Mouse (Mus musculus) intestine, embryonic 16.5 days (tissue): ENCODE results near the gene Dbh. TPM values are rescaled to one million over a fixed set of nuclear protein-coding genes. Genes with fewer than 3 reads are reported as not detected.

Experiments used
- ATAC-seq: fragments of 200-750 bp; cut with Nextera tagmentation; 2 replicates; pipeline ENCODE4 v1.8.0; 2017; ENCODE audit warnings: moderate TSS enrichment, moderate library complexity
- H3K27ac ChIP-seq: fragments of 300-500 bp; sonication (generic); 2 replicates; pipeline ENCODE4 v1.5.1; 2014; ENCODE audit warnings: mild to moderate bottlenecking, low read length
- H3K27me3 ChIP-seq: fragments of 300-500 bp; sonication (generic); replicated peaks from 2 replicates; pipeline ENCODE4 v1.6.1; 2014; ENCODE audit warnings: low read length, control low read depth, mixed read lengths; ENCODE audit not compliant: control insufficient read depth, insufficient read depth
- H3K36me3 ChIP-seq: fragments of 300-500 bp; sonication (generic); 2 replicates; pipeline ENCODE4 v1.6.1; 2014; ENCODE audit warnings: low read length, control low read depth; ENCODE audit not compliant: control insufficient read depth, insufficient read depth
- H3K4me1 ChIP-seq: fragments of 300-500 bp; sonication (generic); 2 replicates; pipeline ENCODE4 v1.6.1; 2014; ENCODE audit warnings: low read length, control low read depth, mixed read lengths; ENCODE audit not compliant: control insufficient read depth, insufficient read depth
- H3K4me2 ChIP-seq: fragments of 300-500 bp; sonication (generic); 2 replicates; pipeline ENCODE4 v1.6.1; 2014; ENCODE audit warnings: low read depth, low read length, control low read depth
- H3K4me3 ChIP-seq: fragments of 300-500 bp; sonication (generic); 2 replicates; pipeline ENCODE4 v1.5.1; 2014; ENCODE audit warnings: mild to moderate bottlenecking, low read length
- H3K9ac ChIP-seq: fragments of 300-500 bp; sonication (generic); 2 replicates; pipeline ENCODE4 v1.6.1; 2014; ENCODE audit warnings: low read depth, low read length
- H3K9me3 ChIP-seq: fragments of 300-500 bp; sonication (generic); 2 replicates; pipeline ENCODE4 v1.6.1; 2016; ENCODE audit warnings: low read length, control low read depth; ENCODE audit not compliant: control insufficient read depth
- WGBS: fragments of 180-500 bp; shearing (Covaris S2); extraction: QIAGEN DNeasy Blood & Tissue Kit; methylation state at CpG from one replicate; pipeline ENCODE4 v1.1.7; 2014; 5-methylcytosine and 5-hydroxymethylcytosine counted together
- polyA plus RNA-seq: library from polyadenylated mRNA; unstranded; fragments of >200 nt; fragmentation: Nextera tagmentation; extraction: Ambion mirVana; gene quantifications from 2 replicates; pipeline ENCODE4 v1.2.1, GENCODE M21; 2015

Dbh gene
- polyA plus RNA-seq, result 1.0 and 1.4 TPM in 2 replicates

GRCm38 (mm10) chr2:27164796-27165590, at the start of gene Dbh:
Dbh (plus strand) TSS chr2:27165233.
- Histone ChIP-seq H3K36me3 (no peaks in the 10 kb centered on the region), H3K4me3 (no peak within 1 kb of the TSS), H3K4me1 (0 out of 2 replicates have a peak, but pooled peaks cover 6% of the 10 kb centered on the region), H3K27me3 (no peaks in the 10 kb centered on the region), H3K9me3 (no peaks in the 10 kb centered on the region), H3K9ac (no peak within 1 kb of the TSS), H3K27ac (no peak within 1 kb of the TSS), H3K4me2 (no peak within 1 kb of the TSS)
- WGBS, result 76% methylated on average over 12 of the region's 12 CpGs
- no peak for ATAC-seq

- Histone ChIP-seq H3K27me3 (no peaks in the 10 kb centered on the region), H3K9me3 (no peaks in the 10 kb centered on the region), H3K4me3 (no peak overlapping the region), H3K9ac (no peak overlapping the region), H3K36me3 (no peaks in the 10 kb centered on the region), H3K4me2 (no peak overlapping the region), H3K27ac (no peak overlapping the region), H3K4me1 (peaks cover 10% of the 10 kb centered on the region)
- 42% methylated on average over 4 of the region's 4 CpGs for WGBS
- ATAC-seq, result no peak
Observed at GRCm38 (mm10) chr2:27118452-27118851, 46.6 kb upstream of the Dbh start.

GRCm38 (mm10) chr2:27119766-27120165, 45.3 kb upstream of the Dbh start:
- 90% methylated on average over 2 of the region's 2 CpGs for WGBS
- Histone ChIP-seq H3K4me3 (no peak overlapping the region), H3K9ac (no peak overlapping the region), H3K27ac (no peak overlapping the region), H3K36me3 (no peaks in the 10 kb centered on the region), H3K4me2 (no peak overlapping the region), H3K27me3 (no peaks in the 10 kb centered on the region), H3K4me1 (peaks cover 10% of the 10 kb centered on the region), H3K9me3 (no peaks in the 10 kb centered on the region)
- ATAC-seq, result no peak

- no peaks in the 10 kb centered on the region for H3K36me3 ChIP-seq
- H3K9me3 ChIP-seq, result no peaks in the 10 kb centered on the region
- no peaks in the 10 kb centered on the region for H3K27me3 ChIP-seq
- 48% methylated on average over 8 of the region's 8 CpGs for WGBS
- no peak overlapping the region for H3K4me2 ChIP-seq
- H3K9ac ChIP-seq, result 0 out of 2 replicates have a peak overlapping the region, but pooled peaks have one; percentile 19
- no peak overlapping the region for H3K27ac ChIP-seq
- peaks cover 10% of the 10 kb centered on the region for H3K4me1 ChIP-seq
- no peak overlapping the region for H3K4me3 ChIP-seq
- ATAC-seq, result no peak
Observed at GRCm38 (mm10) chr2:27120241-27120641, 44.8 kb upstream of the Dbh start.

- Histone ChIP-seq H3K4me2 (no peak overlapping the region), H3K9ac (no peak overlapping the region), H3K27ac (no peak overlapping the region), H3K36me3 (no peaks in the 10 kb centered on the region), H3K4me3 (no peak overlapping the region), H3K27me3 (no peaks in the 10 kb centered on the region), H3K4me1 (peaks cover 10% of the 10 kb centered on the region), H3K9me3 (no peaks in the 10 kb centered on the region)
- ATAC-seq, result peak; percentile 31
- WGBS, result 17% methylated on average over 9 of the region's 9 CpGs
Observed at GRCm38 (mm10) chr2:27121626-27122355, 43.2 kb upstream of the Dbh start.

GRCm38 (mm10) chr2:27122578-27122977, 42.5 kb upstream of the Dbh start:
- H3K4me2 ChIP-seq, result no peak overlapping the region
- H3K4me1 ChIP-seq, result peaks cover 10% of the 10 kb centered on the region
- no peak for ATAC-seq
- no peaks in the 10 kb centered on the region for H3K9me3 ChIP-seq
- H3K36me3 ChIP-seq, result no peaks in the 10 kb centered on the region
- no peak overlapping the region for H3K9ac ChIP-seq
- no peak overlapping the region for H3K4me3 ChIP-seq
- H3K27ac ChIP-seq, result no peak overlapping the region
- WGBS, result 59% methylated on average over 9 of the region's 9 CpGs
- no peaks in the 10 kb centered on the region for H3K27me3 ChIP-seq

GRCm38 (mm10) chr2:27123121-27123520, 41.9 kb upstream of the Dbh start:
- Histone ChIP-seq H3K4me2 (no peak overlapping the region), H3K27me3 (no peaks in the 10 kb centered on the region), H3K9me3 (no peaks in the 10 kb centered on the region), H3K36me3 (no peaks in the 10 kb centered on the region), H3K4me1 (peaks cover 10% of the 10 kb centered on the region), H3K27ac (no peak overlapping the region), H3K4me3 (no peak overlapping the region), H3K9ac (no peak overlapping the region)
- WGBS, result 88% methylated on average over 4 of the region's 4 CpGs
- ATAC-seq, result no peak

- 41% methylated on average over 10 of the region's 10 CpGs for WGBS
- ATAC-seq, result no peak
- no peak overlapping the region for H3K4me3 ChIP-seq
Observed at GRCm38 (mm10) chr2:27125979-27126378, 39.1 kb upstream of the Dbh start.

GRCm38 (mm10) chr2:27126496-27126895, 38.5 kb upstream of the Dbh start:
- Histone ChIP-seq H3K27me3 (no peaks in the 10 kb centered on the region), H3K9me3 (no peaks in the 10 kb centered on the region), H3K4me2 (no peak overlapping the region), H3K9ac (no peak overlapping the region), H3K27ac (no peak overlapping the region), H3K4me3 (no peak overlapping the region), H3K4me1 (peaks cover 7% of the 10 kb centered on the region), H3K36me3 (no peaks in the 10 kb centered on the region)
- no peak for ATAC-seq
- 50% methylated on average over 4 of the region's 4 CpGs for WGBS

More at GRCm38 (mm10) chr2:27125979-27126378, 39.1 kb upstream of the Dbh start:
- H3K4me2 ChIP-seq, result no peak overlapping the region
- no peaks in the 10 kb centered on the region for H3K36me3 ChIP-seq
- H3K27me3 ChIP-seq, result no peaks in the 10 kb centered on the region
- H3K9ac ChIP-seq, result no peak overlapping the region
- H3K27ac ChIP-seq, result no peak overlapping the region
- H3K9me3 ChIP-seq, result no peaks in the 10 kb centered on the region
- H3K4me1 ChIP-seq, result peaks cover 7% of the 10 kb centered on the region
